Mouse (Mus musculus) heart, adult 2 months (tissue): ENCODE results near the gene G6pc2.

Experiments
- CTCF ChIP-seq: fragments of 200-600 bp; IDR thresholded peaks from 2 replicates; pipeline ENCODE4 v1.8.1; 2022; ENCODE audit warnings: antibody characterized with exemption, mild to moderate bottlenecking, moderate library complexity
- EP300 ChIP-seq: fragments of 200-500 bp; IDR thresholded peaks from 2 replicates; pipeline ENCODE4 v1.6.1; 2011; ENCODE audit warnings: low read depth, low read length, control low read depth; ENCODE audit not compliant: insufficient read depth
- POLR2A ChIP-seq: fragments of 200-500 bp; IDR thresholded peaks from 2 replicates; pipeline ENCODE4 v1.6.1; 2011; ENCODE audit warnings: mild to moderate bottlenecking, low read depth, low read length, control low read depth; ENCODE audit not compliant: insufficient read depth

DNA sequence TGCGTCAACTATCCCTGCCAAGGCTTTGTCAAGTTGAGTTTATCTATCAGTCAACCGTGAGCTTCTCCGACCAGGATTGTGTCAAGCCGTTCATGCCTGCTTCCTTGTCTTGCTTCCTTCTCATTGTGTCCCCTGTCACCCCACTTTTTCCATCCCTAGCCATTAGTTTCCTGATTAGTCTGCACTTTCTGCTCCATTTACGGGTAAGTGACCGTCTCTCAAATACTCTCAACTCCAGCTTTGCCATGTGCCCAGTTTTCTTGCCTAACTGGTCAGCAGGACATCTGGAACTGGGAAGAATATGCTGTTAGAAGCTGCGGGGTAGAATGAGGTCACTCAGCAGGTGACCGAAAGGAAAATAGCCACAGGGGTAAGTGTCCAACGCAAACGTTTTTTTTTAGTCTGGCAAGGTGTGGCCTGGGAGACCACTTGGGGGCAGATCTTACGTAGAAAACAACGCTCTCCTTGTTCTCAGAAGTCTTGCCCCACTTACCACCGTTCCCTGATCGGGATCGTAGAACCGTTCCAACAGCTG, 37.4 kb downstream of the G6pc2 start:
- TF ChIP-seq EP300 = no peak
- TF ChIP-seq CTCF = no peak
- TF ChIP-seq POLR2A = no peak
